Mouse (Mus musculus): ENCODE data around the gene Zfp983.

- TF ChIP-seq CTCF (IDR thresholded peaks at IDR 0.05) (no peak), EP300 (IDR thresholded peaks at IDR 0.05) (no peak)
Observed at GRCm38 (mm10) chr17:21623647-21624046, 26.8 kb upstream of the Zfp983 start.
